Mouse (Mus musculus): ENCODE data around the gene Olfr477. TPM values are rescaled to one million over a fixed set of nuclear protein-coding genes. Genes with fewer than 3 reads are reported as not detected.

Gene Olfr477
- polyA plus RNA-seq (2015; fragmentation: Illumina TruSeq; extraction: RNeasy Lipid Tissue Mini Kit (QIAGEN cat#74804); ENCODE audit: insufficient read depth, low read depth, low replicate concordance): not detected

GRCm38 (mm10) chr7:107986393-107986792 is at the start of gene Olfr477:
Gene Olfr477, plus strand, starts transcription at chr7:107986693.

GRCm38 (mm10) chr7:107954343-107954742 is 32.1 kb upstream of the Olfr477 start, which contains the start of gene Olfr474:
Gene Olfr474, plus strand, starts transcription at chr7:107954643.

DNA sequence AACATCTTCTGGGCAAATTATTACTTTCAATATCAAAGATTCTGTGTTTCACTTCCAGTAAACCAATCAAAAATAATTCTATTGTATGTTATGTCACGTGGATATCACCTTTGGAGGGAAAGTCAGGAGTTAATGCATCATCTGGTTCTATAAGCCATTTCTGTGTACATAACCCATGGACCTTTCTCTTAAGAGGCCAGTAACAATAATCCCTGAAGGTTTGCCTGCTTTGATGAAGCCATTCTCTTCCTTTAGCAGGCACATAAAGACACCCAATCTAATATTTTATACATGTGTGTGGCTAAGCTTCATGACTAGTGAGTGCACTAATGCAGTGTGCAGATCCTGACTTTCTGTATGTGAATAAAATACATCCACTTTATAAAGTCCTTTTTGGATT is 22.0 kb upstream of the Olfr477 start, which contains the start of gene Olfr476:
Olfr476 (plus strand) TSS at position 301 of the 400 bp plus-strand sequence.

GRCm38 (mm10) chr7:108033889-108034288 is 47.4 kb downstream of the Olfr477 start, which contains the start of gene Olfr478:
Gene Olfr478, minus strand, starts transcription at chr7:108033989.

Other genes with a start within 250 kb of the Olfr477 start
- not detected for gene Cyb5r2, start 228.7 kb upstream of the Olfr477 start, polyA plus RNA-seq (2015; fragmentation: Illumina TruSeq; extraction: RNeasy Lipid Tissue Mini Kit (QIAGEN cat#74804); ENCODE audit: insufficient read depth, low read depth, low replicate concordance)
- gene Ovch2, start 185.5 kb upstream of the Olfr477 start, polyA plus RNA-seq (2015; fragmentation: Illumina TruSeq; extraction: RNeasy Lipid Tissue Mini Kit (QIAGEN cat#74804); ENCODE audit: insufficient read depth, low read depth, low replicate concordance): not detected
- not detected for gene Olfr467, start 174.4 kb upstream of the Olfr477 start, polyA plus RNA-seq (2015; fragmentation: Illumina TruSeq; extraction: RNeasy Lipid Tissue Mini Kit (QIAGEN cat#74804); ENCODE audit: insufficient read depth, low read depth, low replicate concordance)
- not detected for gene Olfr469, start 161.2 kb upstream of the Olfr477 start, polyA plus RNA-seq (2015; fragmentation: Illumina TruSeq; extraction: RNeasy Lipid Tissue Mini Kit (QIAGEN cat#74804); ENCODE audit: insufficient read depth, low read depth, low replicate concordance)
- not detected for gene Olfr470, start 139.2 kb upstream of the Olfr477 start, polyA plus RNA-seq (2015; fragmentation: Illumina TruSeq; extraction: RNeasy Lipid Tissue Mini Kit (QIAGEN cat#74804); ENCODE audit: insufficient read depth, low read depth, low replicate concordance)
- not detected for gene Olfr472, start 88.8 kb upstream of the Olfr477 start, polyA plus RNA-seq (2015; fragmentation: Illumina TruSeq; extraction: RNeasy Lipid Tissue Mini Kit (QIAGEN cat#74804); ENCODE audit: insufficient read depth, low read depth, low replicate concordance)
- gene Olfr473, start 56.2 kb upstream of the Olfr477 start, polyA plus RNA-seq (2015; fragmentation: Illumina TruSeq; extraction: RNeasy Lipid Tissue Mini Kit (QIAGEN cat#74804); ENCODE audit: insufficient read depth, low read depth, low replicate concordance): not detected
- gene Olfr474, start 32.0 kb upstream of the Olfr477 start, polyA plus RNA-seq (2015; fragmentation: Illumina TruSeq; extraction: RNeasy Lipid Tissue Mini Kit (QIAGEN cat#74804); ENCODE audit: insufficient read depth, low read depth, low replicate concordance): not detected
- gene Olfr476, start 21.9 kb upstream of the Olfr477 start, polyA plus RNA-seq (2015; fragmentation: Illumina TruSeq; extraction: RNeasy Lipid Tissue Mini Kit (QIAGEN cat#74804); ENCODE audit: insufficient read depth, low read depth, low replicate concordance): not detected
- not detected for gene Olfr478, start 47.3 kb downstream of the Olfr477 start, polyA plus RNA-seq (2015; fragmentation: Illumina TruSeq; extraction: RNeasy Lipid Tissue Mini Kit (QIAGEN cat#74804); ENCODE audit: insufficient read depth, low read depth, low replicate concordance)
- not detected for gene Olfr479, start 64.0 kb downstream of the Olfr477 start, polyA plus RNA-seq (2015; fragmentation: Illumina TruSeq; extraction: RNeasy Lipid Tissue Mini Kit (QIAGEN cat#74804); ENCODE audit: insufficient read depth, low read depth, low replicate concordance)
- gene Olfr480, start 80.7 kb downstream of the Olfr477 start, polyA plus RNA-seq (2015; fragmentation: Illumina TruSeq; extraction: RNeasy Lipid Tissue Mini Kit (QIAGEN cat#74804); ENCODE audit: insufficient read depth, low read depth, low replicate concordance): not detected
- not detected for gene Olfr481, start 93.2 kb downstream of the Olfr477 start, polyA plus RNA-seq (2015; fragmentation: Illumina TruSeq; extraction: RNeasy Lipid Tissue Mini Kit (QIAGEN cat#74804); ENCODE audit: insufficient read depth, low read depth, low replicate concordance)
- gene Olfr482, start 110.9 kb downstream of the Olfr477 start, polyA plus RNA-seq (2015; fragmentation: Illumina TruSeq; extraction: RNeasy Lipid Tissue Mini Kit (QIAGEN cat#74804); ENCODE audit: insufficient read depth, low read depth, low replicate concordance): not detected
- gene Olfr483, start 114.2 kb downstream of the Olfr477 start, polyA plus RNA-seq (2015; fragmentation: Illumina TruSeq; extraction: RNeasy Lipid Tissue Mini Kit (QIAGEN cat#74804); ENCODE audit: insufficient read depth, low read depth, low replicate concordance): not detected
- gene Olfr484, start 140.8 kb downstream of the Olfr477 start, polyA plus RNA-seq (2015; fragmentation: Illumina TruSeq; extraction: RNeasy Lipid Tissue Mini Kit (QIAGEN cat#74804); ENCODE audit: insufficient read depth, low read depth, low replicate concordance): not detected
- gene Olfr485, start 173.2 kb downstream of the Olfr477 start, polyA plus RNA-seq (2015; fragmentation: Illumina TruSeq; extraction: RNeasy Lipid Tissue Mini Kit (QIAGEN cat#74804); ENCODE audit: insufficient read depth, low read depth, low replicate concordance): not detected
- not detected for gene Olfr486, start 186.0 kb downstream of the Olfr477 start, polyA plus RNA-seq (2015; fragmentation: Illumina TruSeq; extraction: RNeasy Lipid Tissue Mini Kit (QIAGEN cat#74804); ENCODE audit: insufficient read depth, low read depth, low replicate concordance)
- not detected for gene Olfr487, start 227.9 kb downstream of the Olfr477 start, polyA plus RNA-seq (2015; fragmentation: Illumina TruSeq; extraction: RNeasy Lipid Tissue Mini Kit (QIAGEN cat#74804); ENCODE audit: insufficient read depth, low read depth, low replicate concordance)